Mouse (Mus musculus) MN1 (cell line): ENCODE measurements at regions not wholly inside any gene's neighbourhood (a gene's known extent, or its start where the extent isn't known, plus 50 kb on each side); places are given as distances from the start of the nearest gene placed in this dataset.

ENCODE experiments used
- DNase-seq: peaks from one replicate; pipeline ENCODE4 v3.0.0-alpha.2; 2016; ENCODE audit warnings: low spot score

GRCm38 (mm10) chr1:60627786-60628453 is 61.0 kb upstream of the Raph1 start:
- no peak for DNase-seq

GRCm38 (mm10) chr1:60627367-60627766 is 60.5 kb upstream of the Raph1 start:
- DNase-seq, result no peak

GRCm38 (mm10) chr1:60625698-60626486 is 59.0 kb upstream of the Raph1 start:
- no peak for DNase-seq

- no peak for DNase-seq
These were observed 57.3 kb upstream of the Raph1 start for GRCm38 (mm10) chr1:60624231-60624630.

GRCm38 (mm10) chr1:60623440-60624016 is 56.6 kb upstream of the Raph1 start:
- no peak for DNase-seq

GRCm38 (mm10) chr1:60621770-60622169 is 54.9 kb upstream of the Raph1 start:
- DNase-seq, result no peak

- DNase-seq, result no peak
These were observed 54.3 kb upstream of the Raph1 start for GRCm38 (mm10) chr1:60621064-60621726.

GRCm38 (mm10) chr1:60618389-60618788 is 51.5 kb upstream of the Raph1 start:
- no peak for DNase-seq

- DNase-seq, result no peak
These were observed 50.0 kb upstream of the Raph1 start for GRCm38 (mm10) chr1:60616916-60617315.
